Mouse (Mus musculus) liver, postnatal 0 days (tissue): Measurements from ENCODE around the gene Xrcc6.

Experiments
- CTCF ChIP-seq: sonication (generic); IDR thresholded peaks from 2 replicates; pipeline ENCODE4 v1.5.1; 2016; ENCODE audit warnings: antibody characterized with exemption, low read depth
- EP300 ChIP-seq: IDR thresholded peaks from 2 replicates; pipeline ENCODE4 v1.6.1; 2016; ENCODE audit warnings: antibody characterized with exemption, low read depth, mild to moderate bottlenecking

DNA sequence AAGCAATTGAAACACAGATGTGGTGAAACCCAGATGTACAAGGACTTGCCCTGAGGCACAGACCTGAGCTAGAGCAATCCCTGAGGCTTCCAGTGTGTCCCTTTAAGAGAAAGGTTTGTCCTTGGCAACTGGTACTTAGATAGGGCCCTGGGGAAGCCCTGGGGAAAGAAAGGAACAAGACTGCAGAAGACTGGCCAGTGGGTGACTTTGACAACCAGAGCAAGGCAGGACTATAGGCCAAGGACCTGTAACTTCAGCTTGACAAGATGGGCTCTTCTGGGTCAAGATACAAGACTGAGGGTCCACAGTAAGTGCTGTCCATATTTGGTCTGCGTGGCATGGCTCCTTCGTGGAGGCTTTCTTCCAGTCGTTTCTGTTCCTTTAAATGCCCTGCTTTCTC lies at the start of gene Xrcc6:
- TF ChIP-seq CTCF (no peak), EP300 (no peak)
